Mouse (Mus musculus) kidney, adult 2 months (tissue): ENCODE measurements around the gene Csf3.
A peak's percentile ranks its signal among the peaks of the same experiment; 100 is the strongest.

Experiments
- CTCF ChIP-seq: fragments of 200-500 bp; conservative IDR thresholded peaks from 2 replicates; pipeline ENCODE4 v1.5.1; 2011; ENCODE audit warnings: low read depth, mild to moderate bottlenecking, control low read depth, low read length, moderate library complexity, mixed read lengths; ENCODE audit not compliant: insufficient read depth, insufficient read length
- POLR2A ChIP-seq: fragments of 200-500 bp; IDR thresholded peaks from one replicate; pipeline ENCODE4 v1.6.1; 2011; ENCODE audit warnings: low read depth, low read length, control low read depth

- TF ChIP-seq CTCF (peak; percentile 34; the same call in 1 of the 2 replicates), POLR2A (no peak)
These were observed 33.0 kb downstream of the Csf3 start for GRCm38 (mm10) chr11:98734020-98734419.
